Mouse (Mus musculus) 3T3-L1 (cell line): ENCODE data around the gene Slc25a25.

ENCODE experiments used
- DNase-seq: peaks from one replicate; pipeline ENCODE4 v3.0.0-alpha.2; 2015; ENCODE audit warnings: low read depth, low spot score

The Slc25a25 gene

GRCm38 (mm10) chr2:32459657-32460056, 8.4 kb upstream of the Slc25a25 start:
- DNase-seq = peak; percentile 57

- DNase-seq = peak; percentile 99
Measured at GRCm38 (mm10) chr2:32458300-32458699, 7.1 kb upstream of the Slc25a25 start.

GRCm38 (mm10) chr2:32455101-32455500, 3.9 kb upstream of the Slc25a25 start:
- DNase-seq = no peak

GRCm38 (mm10) chr2:32454633-32455032, 3.4 kb upstream of the Slc25a25 start:
- no peak for DNase-seq

- no peak for DNase-seq
Measured at GRCm38 (mm10) chr2:32453641-32454303, 2.5 kb upstream of the Slc25a25 start.

GRCm38 (mm10) chr2:32452441-32452971, 1.3 kb upstream of the Slc25a25 start:
- DNase-seq = no peak

- DNase-seq = peak; percentile 100
Measured at GRCm38 (mm10) chr2:32451870-32452372, 676 bp upstream of the Slc25a25 start.

- DNase-seq = no peak
Measured at GRCm38 (mm10) chr2:32449761-32450754, 1.2 kb downstream of the Slc25a25 start, which contains the start of gene Naif1. Gene Naif1 (plus strand): TSS chr2:32450457.

- no peak for DNase-seq
Measured at GRCm38 (mm10) chr2:32448480-32448879, 2.8 kb downstream of the Slc25a25 start.

- no peak for DNase-seq
Measured at GRCm38 (mm10) chr2:32447264-32447936, 3.8 kb downstream of the Slc25a25 start.

- DNase-seq = no peak
Measured at GRCm38 (mm10) chr2:32445535-32445934, 5.7 kb downstream of the Slc25a25 start.

- no peak for DNase-seq
Measured at GRCm38 (mm10) chr2:32441550-32441949, 9.7 kb downstream of the Slc25a25 start.

GRCm38 (mm10) chr2:32440632-32441031, 10.6 kb downstream of the Slc25a25 start:
- no peak for DNase-seq

- no peak for DNase-seq
Measured at GRCm38 (mm10) chr2:32440164-32440563, 11.1 kb downstream of the Slc25a25 start.

GRCm38 (mm10) chr2:32439177-32439576, 12.1 kb downstream of the Slc25a25 start:
- no peak for DNase-seq

GRCm38 (mm10) chr2:32438733-32439132, 12.5 kb downstream of the Slc25a25 start:
- no peak for DNase-seq

- DNase-seq = peak; percentile 43
Measured at GRCm38 (mm10) chr2:32437612-32438166, 13.6 kb downstream of the Slc25a25 start.

GRCm38 (mm10) chr2:32436686-32437372, 14.4 kb downstream of the Slc25a25 start:
- peak; percentile 94 for DNase-seq

GRCm38 (mm10) chr2:32430701-32431676, 20.3 kb downstream of the Slc25a25 start:
- DNase-seq = no peak
